Mouse (Mus musculus) kidney, adult 8-10 months (tissue): ENCODE measurements around the gene Vpreb2.
"Not testable (repeated sequence)": the region's sequence is repeated elsewhere in the genome, so short reads cannot be mapped to it uniquely, and the experiment has no call there.

Source experiments
- DNase-seq, 2 experiments: peaks; one replicate each; pipeline ENCODE4 v3.0.0; 2022

Gene Vpreb2

DNA sequence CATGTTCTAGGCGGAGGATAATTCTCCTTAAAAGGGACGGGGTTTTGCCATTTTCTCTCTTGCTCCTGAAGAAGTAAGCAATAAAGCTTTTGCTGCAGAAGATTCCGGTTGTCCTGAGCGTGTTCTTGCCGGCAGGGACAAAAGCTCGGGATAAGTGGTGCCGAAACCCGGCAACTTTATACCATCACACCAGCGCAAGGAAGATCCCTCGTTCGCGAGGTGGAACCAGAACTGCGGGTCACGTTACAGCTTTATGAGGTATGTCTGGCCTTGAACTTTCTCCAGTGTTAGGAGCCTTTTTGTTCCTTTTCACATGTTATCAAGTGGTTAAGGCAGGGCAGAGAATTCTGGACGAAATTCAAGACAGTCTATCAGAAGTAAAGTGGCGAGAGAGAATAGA, 12.1 kb downstream of the Vpreb2 start:
- DNase-seq = not testable (repeated sequence)

DNA sequence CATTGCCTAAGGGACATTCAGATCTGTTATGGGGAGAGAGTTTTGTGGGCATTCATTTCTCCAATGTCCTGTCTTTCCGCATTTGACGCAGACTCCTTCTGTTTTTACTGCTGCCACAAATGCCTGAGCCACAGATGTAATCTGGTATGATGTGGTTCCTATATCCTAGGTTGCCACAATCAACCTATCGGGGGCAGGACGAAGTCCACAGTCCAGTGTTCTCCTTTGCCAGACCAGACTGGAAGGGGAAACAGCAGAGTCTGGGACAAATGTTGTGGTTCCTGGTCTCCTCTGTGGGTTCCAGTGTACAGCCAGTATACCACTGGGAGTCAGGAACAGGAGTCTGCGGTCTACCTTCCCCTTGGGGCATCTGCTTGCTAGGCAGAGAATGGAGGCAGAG, 19.4 kb downstream of the Vpreb2 start:
- no peak for DNase-seq

DNA sequence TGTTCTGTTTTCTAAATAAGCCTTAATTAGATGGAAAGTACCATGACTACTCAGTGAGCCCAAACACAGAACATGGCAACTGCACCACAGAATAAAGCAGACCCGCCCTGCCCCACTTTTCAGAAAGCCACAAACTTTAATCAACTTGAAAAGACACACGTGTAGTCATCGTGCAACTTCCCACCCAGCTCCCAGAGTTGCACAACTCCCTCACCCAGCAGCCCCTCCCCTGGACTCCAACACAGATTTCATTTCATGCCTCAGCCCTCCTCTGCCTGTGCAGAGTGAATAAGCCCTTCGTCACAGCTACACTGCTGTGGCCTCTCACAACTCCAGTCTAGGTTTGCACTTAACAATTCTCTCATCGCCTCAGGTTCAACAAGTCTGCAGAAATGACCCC, 24.4 kb downstream of the Vpreb2 start:
- no peak for DNase-seq

DNA sequence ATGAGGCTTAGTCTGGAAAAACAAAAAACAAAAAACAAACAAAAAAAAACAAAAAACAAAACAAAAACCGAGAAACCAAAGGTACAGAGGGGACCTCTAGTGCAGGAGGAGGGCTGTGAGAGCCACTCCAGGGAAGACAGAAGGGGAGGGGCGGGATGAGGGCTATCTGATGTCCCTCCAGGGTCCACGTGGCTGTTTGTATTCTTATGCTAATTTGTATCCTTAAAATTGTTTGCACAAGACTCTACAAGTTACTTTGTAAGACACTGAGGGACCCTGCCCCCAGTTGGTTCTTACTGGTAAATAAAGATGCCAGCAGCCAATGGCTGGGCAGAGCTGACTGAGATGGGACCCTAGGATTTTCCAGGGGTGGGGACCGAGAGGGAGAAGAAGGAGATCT, 26.9 kb downstream of the Vpreb2 start:
- no peak for DNase-seq

DNA sequence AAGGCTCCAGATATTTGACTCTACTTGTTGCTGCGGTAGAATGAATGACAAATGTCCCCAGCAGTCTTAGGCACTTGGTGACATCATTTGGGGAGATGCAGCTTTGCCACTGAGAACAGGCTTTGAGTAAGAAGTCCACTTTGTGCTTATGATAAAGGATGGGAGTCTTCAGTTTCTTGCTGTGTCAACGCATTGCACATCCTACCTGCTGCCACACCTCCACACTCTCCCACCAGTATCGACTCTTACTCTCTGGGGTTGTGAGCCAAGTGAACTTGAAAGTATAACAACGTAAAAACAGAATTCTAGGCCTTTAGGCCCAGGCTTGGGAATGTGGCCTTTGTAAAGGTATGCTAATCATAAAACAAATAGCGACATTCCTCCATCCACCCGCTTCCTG, 30.9 kb downstream of the Vpreb2 start:
- peak in 1 of 2 experiments; percentile 34 for DNase-seq

DNA sequence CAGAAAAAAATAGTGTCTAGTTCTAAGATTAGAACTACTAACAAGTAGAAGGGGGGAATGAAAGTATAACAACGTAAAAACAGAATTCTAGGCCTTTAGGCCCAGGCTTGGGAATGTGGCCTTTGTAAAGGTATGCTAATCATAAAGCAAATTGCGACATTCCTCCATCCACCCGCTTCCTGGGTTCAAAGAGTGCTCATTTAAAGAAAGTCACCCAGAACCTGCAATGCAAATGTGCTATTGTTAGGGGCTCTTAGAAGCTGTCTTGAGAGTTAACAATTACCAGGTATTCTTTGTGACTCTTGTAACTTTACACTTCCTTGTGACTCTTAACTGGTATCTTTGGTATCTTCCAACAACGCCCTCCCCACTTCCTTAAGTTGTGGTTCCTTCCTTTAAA, 36.3 kb downstream of the Vpreb2 start:
- DNase-seq = not testable (repeated sequence)

DNA sequence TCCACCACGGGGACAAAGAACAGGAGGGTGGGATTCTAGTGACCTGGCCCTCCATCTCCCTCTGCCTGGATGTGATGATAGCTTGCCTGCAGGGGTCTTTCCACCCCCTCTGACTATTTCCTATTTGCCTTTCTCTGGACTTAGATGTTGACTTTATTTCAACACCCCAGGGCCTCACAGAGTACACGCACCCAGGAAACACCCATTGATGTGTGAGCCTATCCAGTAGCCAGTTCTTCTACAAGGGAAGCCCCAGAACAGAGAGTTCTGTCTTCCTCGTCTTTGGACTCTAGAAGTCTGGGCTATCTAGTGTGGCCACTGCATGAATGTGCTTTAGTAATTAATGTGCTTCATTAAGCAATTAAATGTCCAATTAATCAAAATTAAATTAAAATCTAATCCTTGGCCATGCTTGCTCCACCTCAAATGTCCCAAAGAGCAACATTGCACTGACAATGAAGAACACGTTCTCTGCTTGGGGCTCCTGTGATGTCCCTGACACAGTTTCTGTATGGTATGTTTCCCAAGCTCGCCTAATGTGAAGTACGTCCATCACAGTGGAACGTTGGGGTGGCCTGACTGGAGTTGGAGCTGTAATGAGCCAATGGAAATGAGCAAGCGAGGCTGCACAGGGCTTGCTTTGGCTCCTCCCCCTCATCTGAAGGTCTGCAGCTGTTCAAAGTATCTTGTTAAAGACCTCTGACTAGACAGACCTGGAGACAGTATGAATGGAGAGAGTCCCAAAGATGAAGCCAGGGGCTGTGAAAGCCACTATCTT, 42.7 kb downstream of the Vpreb2 start:
- no peak for DNase-seq

DNA sequence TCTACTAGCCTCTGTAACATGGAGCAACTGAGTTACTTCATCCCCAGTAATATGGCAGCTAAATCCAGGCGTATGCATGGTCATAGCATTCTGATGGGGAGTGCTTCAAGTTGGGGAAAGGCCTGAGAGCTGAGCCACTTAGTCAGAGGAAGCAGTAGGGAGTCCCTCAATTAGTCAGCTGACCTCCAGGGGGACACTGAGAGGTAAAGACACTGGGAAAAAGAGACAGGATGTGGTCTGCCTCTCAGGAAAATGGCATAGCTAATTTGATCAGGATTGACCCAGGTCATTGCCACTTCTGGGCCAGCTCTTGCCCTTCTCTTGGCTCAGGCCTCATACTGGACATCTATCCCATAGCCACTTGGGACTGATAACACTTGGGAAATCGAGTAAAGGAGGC, 47.1 kb downstream of the Vpreb2 start:
- DNase-seq = no peak
